In genomic region chr2:151973595-151974562, GRCm38 (mm10) we compare ENCODE assay signal across 8 mouse cellular contexts. TPM values are rescaled to one million over a fixed set of nuclear protein-coding genes. Genes with fewer than 3 reads are reported as not detected.
DNase-seq lines count a peak whose midpoint lies in the region; ATAC-seq and TF ChIP-seq lines count a peak whose summit lies in the region.

No protein-coding gene starts in this region.

- H3K9me3 ChIP-seq in forebrain, postnatal 0 days (ENCODE audit: low read length): no peaks in the 10 kb centered on the region
- H3K9me3 ChIP-seq in midbrain, embryonic 10.5 days (replicated peaks): no peaks in the 10 kb centered on the region

- no peak overlapping the region for H3K27ac ChIP-seq in cerebellum, adult 2 months (ENCODE audit: insufficient read depth, low read length)
- H3K27ac ChIP-seq in forebrain, postnatal 0 days (ENCODE audit: low read depth, low read length): no peak overlapping the region
- peak overlapping the region; percentile 93 for H3K27ac ChIP-seq in midbrain, embryonic 10.5 days (replicated peaks)

- peaks cover 33% of the 10 kb centered on the region for H3K4me1 ChIP-seq in cerebellum, adult 2 months (ENCODE audit: control insufficient read depth, insufficient read depth, low read length)
- H3K4me1 ChIP-seq in forebrain, postnatal 0 days (ENCODE audit: insufficient read depth): peaks cover 7% of the 10 kb centered on the region
- H3K4me1 ChIP-seq in midbrain, embryonic 10.5 days: peaks cover 94% of the 10 kb centered on the region

- WGBS in cerebellum, adult 2 months: 13% methylated on average over 36 of the region's 36 CpGs
- 11% methylated on average over 36 of the region's 36 CpGs for WGBS in forebrain, postnatal 0 days
- WGBS in midbrain, embryonic 10.5 days: 3% methylated on average over 36 of the region's 36 CpGs

- TF ChIP-seq POLR2A in cerebellum, adult 2 months (IDR thresholded peaks at IDR 0.05; ENCODE audit: borderline replicate concordance, insufficient read depth, low read length): no peak

- H3K27me3 ChIP-seq in cerebellum, adult 2 months (ENCODE audit: control insufficient read depth, insufficient read depth, low read length): no peaks in the 10 kb centered on the region
- no peaks in the 10 kb centered on the region for H3K27me3 ChIP-seq in forebrain, postnatal 0 days (ENCODE audit: insufficient read depth, low read length)
- peaks cover 57% of the 10 kb centered on the region for H3K27me3 ChIP-seq in midbrain, embryonic 10.5 days (ENCODE audit: low read depth, poor library complexity, severe bottlenecking)

- no peak for ATAC-seq in cerebellum, adult (ENCODE audit: insufficient number of reproducible peaks, low FRiP score, low TSS enrichment)
- ATAC-seq in activated CD4-positive, CD25-positive, alpha-beta regulatory T cell, adult 4 months: peak; percentile 57
- ATAC-seq in forebrain, postnatal 0 days: no peak

- H3K9ac ChIP-seq in forebrain, postnatal 0 days: peak overlapping the region; percentile 41

- H3K4me2 ChIP-seq in forebrain, postnatal 0 days (ENCODE audit: low read depth): peak overlapping the region; percentile 52

- H3K4me3 ChIP-seq in cerebellum, adult 2 months (replicated peaks; ENCODE audit: insufficient read depth, low read depth, low read length): peak overlapping the region; percentile 32
- H3K4me3 ChIP-seq in forebrain, postnatal 0 days (ENCODE audit: low read depth, low read length): peak overlapping the region; percentile 27
- H3K4me3 ChIP-seq in midbrain, embryonic 10.5 days: peak overlapping the region; percentile 57

- no peak for TF ChIP-seq CTCF in cerebellum, adult 2 months (IDR thresholded peaks at IDR 0.05; ENCODE audit: borderline replicate concordance, insufficient read depth, low read depth, low read length)
- TF ChIP-seq CTCF in forebrain, postnatal 0 days (IDR thresholded peaks at IDR 0.05; ENCODE audit: low read depth): 0 out of 2 replicates have a peak, but pooled peaks have one; percentile 25

- H3K36me3 ChIP-seq in forebrain, postnatal 0 days (ENCODE audit: insufficient read depth): no peaks in the 10 kb centered on the region; the same call in 1 of the 2 replicates
- peaks cover 45% of the 10 kb centered on the region for H3K36me3 ChIP-seq in midbrain, embryonic 10.5 days

- peak; percentile 53 to 57 for DNase-seq in cerebellum, adult 2 months
- DNase-seq in forebrain, postnatal 0 days: no peak
- peak; percentile 85 to 87 for DNase-seq in kidney, postnatal 36 days
- DNase-seq in midbrain, embryonic 10.5 days (ENCODE audit: low spot score): peak; percentile 57
- peak; percentile 69 for DNase-seq in urinary bladder, adult 2 months (ENCODE audit: low spot score)
- no peak for DNase-seq in gastrocnemius, adult 18-20 months (ENCODE audit: low spot score)

RNA-seq across cellular contexts. Expression of gene Fam110a, which starts 6.1 kb away (rescaled TPM):
- 8.3 and 8.9 TPM in 2 replicates for polyA plus RNA-seq in cerebellum, adult 2 months (2012; rRNA removed)
- 10 to 100 TPM; 15.2 to 27.5 TPM for polyA plus RNA-seq in activated CD4-positive, CD25-positive, alpha-beta regulatory T cell, adult 4 months (2017; shearing (Covaris generic))
- 17.2 and 24.3 TPM in 2 replicates for total RNA-seq in forebrain, postnatal 0 days (2014; rRNA removed)
- polyA plus RNA-seq in forebrain, postnatal 0 days (2015; fragmentation: Nextera tagmentation; extraction: Ambion mirVana): 41.2 and 47.7 TPM in 2 replicates
- 79.8 and 108 TPM in 2 replicates for polyA plus RNA-seq in midbrain, embryonic 10.5 days (2016; fragmentation: Nextera tagmentation; extraction: Ambion mirVana)
- polyA plus RNA-seq in urinary bladder, adult 2 months (2012; rRNA removed): 20.0 and 20.2 TPM in 2 replicates
- total RNA-seq in gastrocnemius, adult 18-20 months (2021): 1 to 10 TPM; 1.8 to 2.1 TPM

RNA-seq across cellular contexts. Expression of gene Slc52a3, which starts 22.4 kb away (rescaled TPM):
- 2.1 and 2.6 TPM in 2 replicates for polyA plus RNA-seq in cerebellum, adult 2 months (2012; rRNA removed)
- polyA plus RNA-seq in activated CD4-positive, CD25-positive, alpha-beta regulatory T cell, adult 4 months (2017; shearing (Covaris generic)): 1 to 10 TPM; 7.3 to 8.4 TPM
- 0.92 and 2.2 TPM in 2 replicates for total RNA-seq in forebrain, postnatal 0 days (2014; rRNA removed)
- 2.0 TPM in 2 replicates for polyA plus RNA-seq in forebrain, postnatal 0 days (2015; fragmentation: Nextera tagmentation; extraction: Ambion mirVana)
- polyA plus RNA-seq in midbrain, embryonic 10.5 days (2016; fragmentation: Nextera tagmentation; extraction: Ambion mirVana): 0.81 and 0.87 TPM in 2 replicates
- 34.0 and 37.1 TPM in 2 replicates for polyA plus RNA-seq in urinary bladder, adult 2 months (2012; rRNA removed)
- total RNA-seq in gastrocnemius, adult 18-20 months (2021): 1 to 10 TPM in 1 of 2 experiments, under 1 TPM in 1; 0.94 to 1.3 TPM

Comparison
In these comparisons a context has a peak if more than half of its experiments do, and no peak if none do; other contexts are left out.
1. DNase-seq: peak in cerebellum, adult 2 months (2 of 2), kidney, postnatal 36 days (2 of 2), midbrain, embryonic 10.5 days (single experiment) and urinary bladder, adult 2 months (single experiment); none in forebrain, postnatal 0 days (single experiment) and gastrocnemius, adult 18-20 months (single experiment).
2. Peak in every context shown above with its lines, with median percentiles within 50 percentile points of each other: H3K4me3 ChIP-seq.